Mouse (Mus musculus) spleen, adult 12 weeks (tissue): ENCODE results near the gene Hoxc6.

Experiments
- DNase-seq: peaks from one replicate; pipeline ENCODE4 v3.0.0; 2022; ENCODE audit warnings: low spot score

Gene Hoxc6

DNA sequence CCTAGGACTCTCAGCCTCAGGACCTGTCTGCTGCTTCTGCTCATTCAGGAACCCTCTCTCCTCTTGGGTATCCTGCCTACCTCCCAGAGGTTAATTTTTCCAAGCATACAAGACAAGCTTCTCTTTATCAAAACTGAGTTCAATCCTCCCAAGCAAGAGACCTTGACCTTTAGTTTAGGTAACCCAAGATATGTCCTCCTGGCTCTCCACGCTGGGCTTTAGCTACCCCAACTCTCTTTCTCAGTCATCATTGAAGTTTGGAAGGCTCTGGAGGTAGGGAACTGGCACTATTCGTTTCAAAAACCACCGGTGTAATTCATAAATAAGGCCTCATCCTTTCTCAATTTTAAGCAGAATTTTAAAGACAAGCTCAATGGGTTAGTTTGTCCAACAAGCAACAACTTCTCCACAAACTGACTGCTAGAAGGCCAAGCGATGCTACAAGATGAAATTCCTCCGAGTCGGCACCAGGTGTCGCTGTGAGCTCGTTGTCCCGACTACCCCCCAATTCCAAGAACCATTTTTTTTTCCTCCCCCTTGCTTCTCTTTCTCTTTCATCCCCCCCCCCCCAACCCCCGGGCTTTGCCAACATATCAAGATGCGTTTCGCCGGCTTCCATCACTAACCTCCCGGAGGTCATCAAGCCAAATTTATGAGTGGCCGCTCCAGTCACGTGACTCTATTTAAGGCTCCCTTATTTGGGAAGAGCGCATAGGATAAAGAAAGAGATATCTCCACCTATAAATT is 15.4 kb downstream of the Hoxc6 start:
- no peak for DNase-seq

DNA sequence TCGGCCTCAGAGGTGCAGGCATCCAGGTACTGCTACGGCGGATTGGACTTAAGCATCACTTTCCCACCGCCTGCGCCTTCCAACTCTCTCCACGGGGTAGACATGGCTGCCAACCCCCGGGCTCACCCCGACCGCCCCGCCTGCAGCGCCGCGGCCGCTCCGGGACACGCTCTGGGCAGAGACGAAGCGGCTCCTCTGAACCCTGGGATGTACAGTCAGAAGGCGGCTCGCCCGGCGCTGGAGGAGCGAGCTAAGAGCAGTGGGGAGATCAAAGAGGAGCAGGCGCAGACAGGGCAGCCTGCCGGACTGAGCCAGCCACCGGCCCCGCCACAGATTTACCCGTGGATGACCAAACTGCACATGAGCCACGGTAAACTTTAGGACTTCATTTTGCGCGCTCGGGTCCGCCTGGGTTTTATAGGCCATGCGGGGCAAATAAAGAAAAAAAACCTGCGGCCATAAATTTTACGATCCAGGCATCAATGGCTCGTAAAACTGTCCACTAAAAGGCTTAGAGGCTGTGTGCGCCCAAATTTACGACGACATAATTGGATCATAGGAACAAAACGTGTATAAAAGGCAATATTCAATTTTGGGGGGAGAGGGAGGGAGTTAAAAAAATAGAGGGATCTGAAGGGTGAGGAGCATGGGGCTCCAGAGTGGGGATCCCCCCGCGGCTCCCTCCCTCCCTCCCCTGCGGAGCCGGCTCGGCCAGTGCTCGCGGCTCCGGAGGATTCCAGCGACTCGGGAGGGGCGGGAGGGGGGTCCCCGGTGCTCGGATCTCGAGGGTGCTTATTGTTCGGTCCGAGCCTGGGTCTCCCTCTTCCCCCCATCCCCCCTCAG is 16.3 kb downstream of the Hoxc6 start:
- DNase-seq = no peak

DNA sequence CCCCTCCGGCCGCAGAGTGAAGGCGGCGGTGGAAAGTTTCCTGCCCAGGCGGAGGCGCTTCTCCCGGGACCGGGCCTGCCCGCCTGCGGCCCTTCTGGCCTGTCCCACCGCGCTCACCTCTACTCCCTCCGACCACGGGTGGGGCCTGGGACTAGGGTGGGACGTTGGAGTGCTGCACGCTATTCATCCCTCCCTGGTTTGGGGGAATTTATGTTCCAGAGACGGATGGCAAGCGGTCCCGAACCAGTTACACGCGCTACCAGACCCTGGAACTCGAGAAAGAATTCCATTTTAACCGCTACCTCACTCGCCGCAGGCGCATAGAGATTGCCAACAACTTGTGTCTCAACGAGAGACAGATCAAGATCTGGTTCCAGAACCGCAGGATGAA is 16.9 kb downstream of the Hoxc6 start:
- DNase-seq = no peak

DNA sequence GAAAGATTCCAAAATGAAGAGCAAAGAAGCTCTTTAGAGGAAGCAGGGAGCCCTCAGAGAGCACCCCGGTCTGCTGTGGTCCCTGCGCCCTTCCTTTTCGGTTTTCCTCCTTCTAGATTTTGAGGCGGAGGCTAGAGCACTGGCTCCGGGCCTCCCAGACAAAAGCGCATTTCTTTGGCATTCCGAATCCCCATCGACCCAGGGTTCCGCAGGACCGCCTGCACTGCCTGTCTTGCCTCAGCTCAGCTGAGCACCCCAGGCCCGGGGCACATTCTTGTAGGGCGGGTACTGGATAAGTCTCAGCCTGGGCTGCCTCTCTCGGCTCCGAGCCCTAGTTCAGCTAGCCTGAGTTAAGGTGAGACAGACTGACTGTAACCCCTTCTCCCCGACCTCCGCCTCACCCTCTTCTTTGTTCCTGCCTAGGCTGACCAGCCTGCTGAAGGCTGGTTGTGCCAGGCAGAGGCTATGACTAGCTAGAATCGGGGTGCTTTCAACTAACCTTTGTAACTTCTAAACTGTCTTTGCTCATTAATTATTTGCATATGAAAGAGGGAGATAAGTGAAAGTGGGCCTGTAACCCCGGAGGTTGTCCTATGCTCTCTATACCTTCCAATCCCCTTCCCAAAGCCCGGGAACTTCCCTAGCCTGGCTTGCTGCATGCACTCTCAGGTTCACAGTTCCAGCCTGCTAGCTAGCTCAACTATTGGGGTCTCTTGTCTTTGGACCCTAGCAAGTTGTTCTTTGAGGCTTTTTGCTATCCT is 17.5 kb downstream of the Hoxc6 start:
- no peak for DNase-seq

DNA sequence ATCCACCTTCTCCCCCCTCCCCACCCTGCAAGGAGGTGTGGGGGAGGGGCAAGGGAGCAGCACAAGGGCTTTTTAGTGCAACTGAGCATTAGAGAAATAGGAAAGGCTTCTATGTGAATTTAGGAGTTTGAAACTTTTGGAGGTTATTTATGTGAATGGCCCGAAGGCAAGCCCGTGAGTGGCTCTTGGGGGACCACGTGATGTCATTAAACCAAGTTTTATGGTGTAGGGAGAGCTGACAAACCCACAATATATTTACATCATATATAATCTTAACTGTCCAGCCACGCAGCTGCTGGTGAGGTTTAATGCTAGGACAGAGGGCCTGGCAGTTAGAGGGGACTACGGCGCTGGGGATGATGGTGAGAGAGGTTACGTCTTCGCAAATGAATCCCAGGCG is 20.6 kb downstream of the Hoxc6 start, which contains the start of gene Hoxc4:
Gene Hoxc4 (plus strand): TSS at position 299 of the 400 bp plus-strand sequence.
- no peak for DNase-seq

DNA sequence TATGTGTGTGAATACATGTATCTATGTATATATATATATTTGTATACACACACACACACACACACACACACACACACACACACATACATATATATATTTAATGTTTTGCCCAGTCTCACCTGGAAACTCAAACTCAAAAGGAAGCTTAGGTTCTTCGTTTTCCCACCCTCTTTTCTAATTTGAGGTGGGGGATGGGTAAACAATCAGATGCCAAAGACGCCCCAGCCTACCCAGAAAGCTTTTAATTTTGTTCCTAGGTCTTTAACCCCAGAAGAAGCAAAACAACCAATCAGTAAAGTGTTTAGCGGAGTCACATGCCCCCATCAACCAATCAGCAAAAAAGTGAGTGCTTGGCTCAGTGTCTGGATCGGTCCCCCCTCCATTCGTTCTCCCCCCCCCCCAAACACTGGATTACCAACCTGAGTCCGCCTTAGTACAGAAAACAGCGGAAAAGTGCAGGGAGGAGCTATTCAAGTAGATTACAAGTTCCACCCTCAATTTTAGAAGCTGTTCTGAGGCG is 22.9 kb downstream of the Hoxc6 start:
- DNase-seq = no peak

DNA sequence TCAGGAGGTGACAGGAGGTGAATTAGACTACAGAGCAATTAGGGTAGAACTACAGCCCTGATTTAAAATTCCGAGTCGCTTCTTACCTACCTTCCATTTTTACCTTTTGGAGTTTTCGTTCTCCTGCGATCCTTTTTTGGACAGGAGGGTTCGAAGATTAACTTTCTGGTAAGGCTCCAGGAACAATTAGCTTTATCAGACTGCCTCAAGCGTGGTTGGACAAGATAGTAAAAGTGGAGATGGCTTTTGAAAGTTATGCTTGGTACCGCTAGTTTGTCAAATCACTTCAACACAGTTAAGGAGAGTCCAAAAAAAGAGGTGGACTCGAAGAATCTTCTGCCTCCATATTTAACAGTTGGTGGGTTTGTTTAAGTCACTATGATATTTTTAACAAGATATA is 23.5 kb downstream of the Hoxc6 start:
- DNase-seq = no peak

DNA sequence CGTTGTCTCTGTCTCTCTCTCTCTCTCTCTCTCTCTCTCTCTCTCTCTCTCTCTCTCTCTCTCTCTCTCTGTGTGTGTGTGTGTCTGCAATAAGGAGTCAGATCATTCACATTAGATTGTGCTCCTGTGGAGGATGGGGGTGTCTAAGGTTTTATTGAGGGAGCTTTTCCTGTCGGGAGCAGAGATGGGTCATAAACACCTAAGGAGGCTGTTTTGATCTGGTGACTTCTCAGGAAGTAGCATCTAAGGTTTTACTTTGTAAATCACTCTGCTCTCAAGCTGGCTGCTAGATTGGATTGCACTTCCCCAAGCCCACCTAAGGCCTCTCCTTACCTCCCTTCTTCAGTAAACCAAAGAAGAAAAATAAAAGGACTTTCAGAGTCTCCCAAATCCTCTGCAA is 26.1 kb downstream of the Hoxc6 start:
- no peak for DNase-seq

DNA sequence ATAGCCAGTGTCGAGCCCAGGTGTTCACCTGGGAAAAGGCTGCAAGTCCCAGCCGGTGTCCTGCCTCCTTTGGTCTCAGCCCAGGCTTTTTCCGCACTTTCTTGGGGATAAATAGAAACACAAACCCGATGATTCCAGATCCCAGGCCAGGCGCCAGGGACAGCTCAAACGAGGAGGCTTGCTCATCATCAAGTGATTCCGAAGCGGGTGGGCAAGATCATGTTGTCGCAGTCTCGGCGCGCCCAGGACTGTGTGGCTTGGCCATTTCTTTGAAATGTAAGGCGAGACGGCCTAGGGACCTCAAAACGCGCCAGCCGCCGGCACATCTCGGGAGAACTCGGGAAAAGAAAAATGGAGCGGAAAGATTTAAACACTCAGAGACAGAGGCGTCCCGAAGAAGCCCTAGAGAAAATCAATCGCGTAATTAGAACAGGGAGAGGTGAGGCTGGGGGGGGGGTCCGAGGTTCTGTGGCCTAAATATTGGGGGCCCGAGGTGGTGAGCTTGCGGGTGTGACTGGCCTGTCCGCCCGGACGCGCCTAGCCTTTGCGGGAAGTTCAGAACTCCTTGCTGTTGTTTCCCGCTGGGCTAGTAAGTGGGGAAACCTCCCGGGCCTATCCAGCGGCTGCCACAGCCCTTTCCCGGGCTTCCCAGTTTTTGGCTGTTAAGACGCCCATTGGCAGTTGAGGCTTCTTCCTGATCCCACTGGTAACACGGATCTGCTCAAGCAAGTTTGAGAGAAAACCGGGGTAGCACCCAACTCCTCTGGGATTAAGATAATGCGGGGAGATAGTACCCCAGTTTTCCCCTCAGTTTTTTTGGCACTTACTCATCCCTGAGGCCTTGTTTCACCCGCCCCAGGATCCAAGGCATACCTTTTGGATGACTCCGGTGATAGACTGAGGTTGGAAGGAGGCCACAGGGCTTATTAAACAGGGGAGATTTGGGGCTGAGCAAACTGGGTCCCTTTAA is 29.5 kb downstream of the Hoxc6 start:
- DNase-seq = no peak

DNA sequence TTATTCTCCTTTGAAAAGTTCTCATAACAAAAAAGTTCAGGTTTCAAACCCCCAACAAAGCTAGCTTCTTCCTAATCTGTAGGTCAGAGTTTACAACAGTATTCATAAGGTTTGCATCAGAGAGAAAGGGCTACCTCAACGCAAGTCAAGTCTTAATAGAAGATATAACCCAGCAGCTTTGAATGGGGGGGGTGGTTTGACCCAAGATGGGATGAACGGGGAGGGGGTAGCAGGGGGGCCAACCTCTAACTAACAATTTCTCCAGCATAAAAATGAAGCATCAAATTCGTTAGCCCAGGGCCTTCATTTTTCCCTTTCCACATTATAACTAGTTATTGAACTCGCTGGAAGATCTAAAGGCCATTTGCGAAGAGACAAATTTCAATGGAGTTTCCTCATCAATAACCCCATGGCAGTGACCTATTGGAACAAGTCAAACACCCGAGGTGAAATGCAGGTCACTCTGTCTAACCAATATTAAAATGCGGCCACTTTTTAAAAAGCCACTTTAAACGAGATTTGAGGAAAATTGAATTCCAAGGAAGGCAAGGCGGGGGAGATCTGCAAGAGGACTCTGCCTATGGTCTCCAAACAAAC is 31.0 kb downstream of the Hoxc6 start:
- no peak for DNase-seq

DNA sequence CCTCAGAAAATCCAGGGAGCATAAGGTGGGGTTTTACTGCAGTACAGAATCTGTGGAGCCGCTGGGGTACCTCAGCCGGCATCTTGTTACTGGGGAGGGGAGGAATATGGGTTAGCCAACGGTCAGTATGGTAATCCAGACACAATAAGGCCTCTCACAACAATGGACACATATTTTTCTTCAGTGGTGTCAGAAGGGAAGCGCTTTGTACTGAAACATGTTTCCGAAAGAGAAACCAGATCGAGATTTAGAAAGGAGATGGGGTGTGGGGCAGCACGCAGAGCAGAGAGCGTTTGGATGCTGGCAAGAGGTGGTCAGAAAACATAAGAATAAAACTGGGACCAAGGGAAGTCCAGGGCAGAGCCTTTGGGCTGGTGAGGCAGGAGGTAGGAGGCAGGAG is 32.1 kb downstream of the Hoxc6 start:
- DNase-seq = no peak

DNA sequence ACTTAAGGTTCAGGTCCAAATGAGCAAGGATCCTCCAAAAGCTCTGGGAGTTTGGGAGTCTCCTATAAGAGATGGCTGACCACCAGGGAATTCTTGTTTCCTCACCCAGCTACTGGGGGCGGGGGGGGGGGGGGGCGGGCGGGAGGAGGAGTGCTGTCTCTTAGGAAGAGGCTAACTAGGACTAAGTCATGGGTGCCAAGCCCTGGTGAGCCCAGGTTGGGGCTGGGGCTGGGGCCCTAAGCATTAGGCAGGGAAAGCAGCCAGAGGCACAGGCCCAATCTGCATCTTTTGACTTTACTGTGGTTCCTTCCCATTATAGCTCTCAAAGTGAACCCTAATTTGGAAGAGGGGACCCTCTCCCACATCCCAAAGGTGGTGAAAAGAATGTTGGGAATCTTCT is 34.1 kb downstream of the Hoxc6 start:
- no peak for DNase-seq

DNA sequence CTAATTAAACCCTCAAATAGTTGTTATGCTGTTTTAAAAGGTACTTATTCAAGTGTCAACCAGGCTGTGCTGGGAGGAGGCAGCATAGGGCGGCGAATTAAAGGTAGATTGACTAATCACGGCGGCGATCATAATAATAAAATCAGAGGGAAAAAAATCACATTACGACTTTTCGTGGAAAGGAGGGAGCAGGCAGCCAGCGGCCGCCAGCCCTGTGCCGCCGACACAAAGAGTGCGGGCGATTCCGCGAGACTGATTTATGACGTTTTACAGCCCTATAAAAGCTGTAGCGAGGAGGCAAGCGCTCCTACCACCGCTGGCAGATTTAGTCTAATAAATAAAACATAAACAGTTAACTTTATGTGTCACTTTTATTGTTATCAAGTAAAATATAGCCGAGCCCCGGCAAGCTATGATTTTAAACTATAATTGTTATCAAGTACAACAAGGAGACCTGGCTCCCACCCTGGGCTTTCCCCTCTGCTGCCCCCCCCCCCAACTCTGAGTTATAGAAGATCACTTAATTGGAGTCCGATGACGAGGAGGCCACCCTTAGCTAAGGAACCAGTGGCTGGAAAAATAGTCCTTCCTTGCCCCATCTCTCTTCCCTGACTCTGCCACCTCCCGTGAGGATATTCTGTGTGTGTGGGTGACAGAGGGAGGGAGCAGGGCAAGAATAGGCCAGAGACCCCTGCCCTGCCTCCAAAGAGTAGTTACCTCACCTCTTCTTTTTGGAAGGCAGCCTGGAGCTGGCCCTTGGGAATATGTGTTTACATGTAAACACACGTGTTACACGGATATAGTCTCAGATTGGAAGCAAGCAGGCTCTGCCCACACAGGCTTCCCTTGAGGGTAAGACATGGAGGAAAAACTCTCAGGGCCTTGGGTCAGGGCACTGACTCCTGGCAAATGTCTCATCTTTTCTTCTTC is 34.9 kb downstream of the Hoxc6 start:
- no peak for DNase-seq

DNA sequence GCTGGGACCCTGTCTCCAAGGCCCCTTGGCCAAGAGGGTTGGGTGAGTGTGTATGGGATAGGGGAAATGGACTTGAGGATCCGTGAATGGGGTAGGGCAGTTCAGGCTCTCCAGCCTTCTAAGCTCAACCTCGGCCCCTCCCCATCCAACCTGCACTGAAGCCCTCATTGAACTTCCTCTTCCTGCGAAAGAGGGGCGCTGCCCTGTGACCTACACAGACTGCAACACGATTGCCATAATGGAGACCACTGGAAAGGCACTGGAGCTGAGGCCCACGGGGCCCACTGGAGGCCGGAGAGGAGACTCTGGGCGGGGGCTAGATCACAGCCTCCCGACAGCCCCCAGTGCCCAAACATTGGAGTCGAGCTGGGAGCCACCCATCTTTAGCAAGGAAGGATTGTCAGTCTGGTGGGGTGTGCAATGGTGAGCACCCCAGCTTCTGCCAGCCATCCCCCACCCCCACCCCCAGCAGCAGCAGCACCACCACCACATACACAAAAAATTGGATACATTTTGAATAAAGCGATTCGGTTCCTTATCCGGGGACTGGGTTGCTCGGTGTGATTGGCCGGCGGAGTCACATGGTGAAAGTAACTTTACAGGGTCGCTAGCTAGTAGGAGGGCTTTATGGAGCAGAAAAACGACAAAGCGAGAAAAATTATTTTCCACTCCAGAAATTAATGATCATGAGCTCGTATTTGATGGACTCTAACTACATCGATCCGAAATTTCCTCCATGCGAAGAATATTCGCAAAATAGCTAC is 36.2 kb downstream of the Hoxc6 start:
- DNase-seq = no peak

DNA sequence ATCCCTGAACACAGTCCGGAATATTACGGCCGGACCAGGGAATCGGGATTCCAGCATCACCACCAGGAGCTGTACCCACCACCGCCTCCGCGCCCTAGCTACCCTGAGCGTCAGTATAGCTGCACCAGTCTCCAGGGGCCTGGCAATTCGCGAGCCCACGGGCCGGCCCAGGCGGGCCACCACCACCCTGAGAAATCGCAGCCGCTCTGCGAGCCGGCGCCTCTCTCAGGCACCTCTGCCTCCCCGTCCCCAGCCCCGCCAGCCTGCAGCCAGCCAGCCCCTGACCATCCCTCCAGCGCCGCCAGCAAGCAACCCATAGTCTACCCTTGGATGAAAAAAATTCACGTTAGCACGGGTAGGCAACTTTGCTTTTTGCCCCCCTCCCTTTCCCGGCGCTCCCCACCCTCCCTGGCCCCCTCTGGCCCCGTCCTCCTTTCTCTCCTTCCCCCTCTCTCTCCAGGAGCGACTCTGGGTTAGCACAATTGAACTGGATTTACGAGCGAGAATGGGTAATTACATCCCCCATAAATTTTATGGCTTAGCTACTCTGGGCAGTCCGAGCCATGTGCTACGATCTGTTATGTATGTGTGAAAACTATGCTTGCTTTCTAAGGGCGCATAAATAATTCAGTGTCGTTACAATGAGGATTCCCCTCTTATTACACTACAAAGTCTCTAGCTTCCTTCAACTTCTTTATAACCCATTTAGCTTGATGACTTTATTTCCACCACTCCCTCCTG is 36.9 kb downstream of the Hoxc6 start:
- DNase-seq = no peak

DNA sequence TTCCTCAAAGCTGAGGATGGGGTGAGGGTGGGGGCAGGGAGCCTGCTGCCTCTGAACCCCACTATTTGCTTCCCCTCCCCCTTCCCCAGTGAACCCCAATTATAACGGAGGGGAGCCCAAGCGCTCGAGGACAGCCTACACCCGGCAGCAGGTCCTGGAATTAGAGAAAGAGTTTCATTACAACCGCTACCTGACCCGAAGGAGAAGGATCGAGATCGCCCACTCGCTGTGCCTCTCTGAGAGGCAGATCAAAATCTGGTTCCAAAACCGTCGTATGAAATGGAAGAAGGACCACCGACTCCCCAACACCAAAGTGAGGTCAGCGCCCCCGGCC is 37.5 kb downstream of the Hoxc6 start:
- DNase-seq = no peak

DNA sequence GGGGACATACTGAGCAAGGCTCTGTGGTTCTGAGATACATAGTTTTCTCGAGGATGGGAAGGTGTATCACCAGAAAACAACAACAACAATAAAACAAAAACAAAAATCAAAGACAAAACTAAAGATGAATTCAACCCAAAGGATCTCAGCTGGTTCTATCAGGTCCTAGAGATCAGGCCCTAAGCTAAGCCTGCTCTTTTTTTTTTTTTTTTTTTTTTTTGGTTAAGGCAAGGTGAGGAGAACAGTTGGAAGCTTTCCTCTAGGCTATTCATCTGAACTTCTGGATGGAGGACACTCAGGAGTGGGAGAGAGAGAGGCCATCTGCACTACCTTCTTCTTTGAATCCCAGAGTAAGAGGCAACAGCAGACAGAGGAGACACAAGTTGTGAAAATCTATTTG is 39.5 kb downstream of the Hoxc6 start:
- no peak for DNase-seq

DNA sequence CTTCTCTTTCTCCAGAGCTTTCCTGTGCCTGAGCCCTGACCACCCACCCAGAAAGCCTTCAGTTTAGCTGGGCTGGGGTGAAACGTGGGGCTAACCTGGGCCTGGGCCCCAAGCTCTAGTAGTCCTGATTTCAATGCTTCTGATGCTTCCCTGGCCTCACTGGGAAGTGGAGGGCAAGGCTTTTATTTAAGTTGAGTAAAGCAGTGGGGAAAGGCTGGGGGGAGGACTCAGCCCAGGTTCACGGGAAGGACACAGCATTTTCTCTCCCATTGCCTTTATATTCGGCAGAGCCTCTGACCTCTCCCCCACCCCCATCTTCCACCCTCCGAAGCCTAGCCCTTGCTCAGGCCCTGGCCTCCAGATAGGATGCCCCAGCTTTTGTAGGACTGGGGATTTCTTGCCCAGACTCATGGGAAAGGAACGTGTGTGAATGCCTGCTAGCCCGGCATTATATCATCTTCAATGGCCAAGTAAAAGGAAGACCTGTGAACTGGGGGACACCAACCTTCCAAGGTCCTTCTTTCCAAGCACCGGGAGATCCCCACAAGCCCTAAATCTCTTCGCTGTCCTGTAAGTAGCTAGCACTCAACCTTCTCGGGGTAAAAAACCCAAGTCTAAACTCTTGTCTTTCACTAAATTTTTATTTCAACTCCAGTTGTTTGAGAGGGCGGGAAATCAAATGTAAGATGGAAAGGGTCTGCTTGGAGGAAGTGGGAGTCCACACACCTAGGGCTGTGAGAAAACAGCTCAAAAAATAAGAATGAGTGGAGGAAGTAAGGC is 40.8 kb downstream of the Hoxc6 start:
- DNase-seq = no peak
